Mouse (Mus musculus): ENCODE data around the gene Oxnad1.

GRCm38 (mm10) chr14:32061398-32061797 is 23.8 kb upstream of the Oxnad1 start:
- TF ChIP-seq GATA1 (IDR thresholded peaks at IDR 0.05; ENCODE audit: borderline replicate concordance, low read length) (no peak), CTCF (IDR thresholded peaks at IDR 0.05; ENCODE audit: low read depth, low read length) (no peak), GATA2 (IDR thresholded peaks at IDR 0.05; ENCODE audit: borderline replicate concordance, low read depth, low read length) (no peak), TAL1 (conservative IDR thresholded peaks at IDR 0.05; ENCODE audit: low read depth, low read length) (no peak), POLR2AphosphoS5 (IDR thresholded peaks at IDR 0.05; ENCODE audit: insufficient replicate concordance, low read depth, low read length) (no peak)
